Mouse (Mus musculus) myocyte (in vitro differentiated cells): Measurements from ENCODE around the gene Tlk2.

ENCODE experiments used
- CEBPB ChIP-seq: IDR thresholded peaks from 2 replicates; pipeline ENCODE4 v1.6.1; 2011; ENCODE audit warnings: mild to moderate bottlenecking, moderate library complexity; ENCODE audit not compliant: poor library complexity, insufficient read depth, severe bottlenecking
- E2F4 ChIP-seq: IDR thresholded peaks from one replicate; pipeline ENCODE4 v1.6.1; 2011; ENCODE audit warnings: mild to moderate bottlenecking, control low read depth, moderate library complexity; ENCODE audit not compliant: insufficient read depth
- MAX ChIP-seq: IDR thresholded peaks from one replicate; pipeline ENCODE4 v1.6.1; 2011; ENCODE audit warnings: low read depth, mild to moderate bottlenecking, control low read depth
- MYOD1 ChIP-seq, 3 experiments: IDR thresholded peaks; one replicate each; pipeline ENCODE4 v1.6.1; 2011; ENCODE audit warnings: control low read depth in 2 of 3, low read depth in 2 of 3, mild to moderate bottlenecking in 2 of 3, moderate library complexity in 1 of 3; ENCODE audit not compliant: insufficient read length in 2 of 3, control insufficient read depth in 1 of 3
- MYOG ChIP-seq, 3 experiments: IDR thresholded peaks; one replicate each; pipeline ENCODE4 v1.6.1; 2011; ENCODE audit warnings: control low read depth in 2 of 3, low read depth in 2 of 3, mild to moderate bottlenecking in 2 of 3; ENCODE audit not compliant: insufficient read length in 2 of 3, control insufficient read depth in 1 of 3, insufficient read depth in 1 of 3
- POLR2A ChIP-seq: IDR thresholded peaks from one replicate; pipeline ENCODE4 v1.6.1; 2011; ENCODE audit warnings: low read depth, mild to moderate bottlenecking, control low read depth, moderate library complexity; ENCODE audit not compliant: insufficient read length
- POLR2AphosphoS2 ChIP-seq: IDR thresholded peaks from one replicate; pipeline ENCODE4 v1.6.1; 2011; ENCODE audit warnings: low read depth, control low read depth; ENCODE audit not compliant: insufficient read length
- REST ChIP-seq: IDR thresholded peaks from one replicate; pipeline ENCODE4 v1.6.1; 2011; ENCODE audit warnings: mild to moderate bottlenecking, control low read depth, moderate library complexity; ENCODE audit not compliant: insufficient read depth, insufficient read length
- TCF12 ChIP-seq: IDR thresholded peaks from one replicate; pipeline ENCODE4 v1.6.1; 2011; ENCODE audit warnings: mild to moderate bottlenecking, control low read depth; ENCODE audit not compliant: poor library complexity, insufficient read depth, severe bottlenecking
- TCF3 ChIP-seq: IDR thresholded peaks from one replicate; pipeline ENCODE4 v1.6.1; 2011; ENCODE audit warnings: low read depth, control low read depth; ENCODE audit not compliant: insufficient read length
- USF1 ChIP-seq: IDR thresholded peaks from one replicate; pipeline ENCODE4 v1.6.1; 2011; ENCODE audit warnings: low read depth, mild to moderate bottlenecking, control low read depth, moderate library complexity

DNA sequence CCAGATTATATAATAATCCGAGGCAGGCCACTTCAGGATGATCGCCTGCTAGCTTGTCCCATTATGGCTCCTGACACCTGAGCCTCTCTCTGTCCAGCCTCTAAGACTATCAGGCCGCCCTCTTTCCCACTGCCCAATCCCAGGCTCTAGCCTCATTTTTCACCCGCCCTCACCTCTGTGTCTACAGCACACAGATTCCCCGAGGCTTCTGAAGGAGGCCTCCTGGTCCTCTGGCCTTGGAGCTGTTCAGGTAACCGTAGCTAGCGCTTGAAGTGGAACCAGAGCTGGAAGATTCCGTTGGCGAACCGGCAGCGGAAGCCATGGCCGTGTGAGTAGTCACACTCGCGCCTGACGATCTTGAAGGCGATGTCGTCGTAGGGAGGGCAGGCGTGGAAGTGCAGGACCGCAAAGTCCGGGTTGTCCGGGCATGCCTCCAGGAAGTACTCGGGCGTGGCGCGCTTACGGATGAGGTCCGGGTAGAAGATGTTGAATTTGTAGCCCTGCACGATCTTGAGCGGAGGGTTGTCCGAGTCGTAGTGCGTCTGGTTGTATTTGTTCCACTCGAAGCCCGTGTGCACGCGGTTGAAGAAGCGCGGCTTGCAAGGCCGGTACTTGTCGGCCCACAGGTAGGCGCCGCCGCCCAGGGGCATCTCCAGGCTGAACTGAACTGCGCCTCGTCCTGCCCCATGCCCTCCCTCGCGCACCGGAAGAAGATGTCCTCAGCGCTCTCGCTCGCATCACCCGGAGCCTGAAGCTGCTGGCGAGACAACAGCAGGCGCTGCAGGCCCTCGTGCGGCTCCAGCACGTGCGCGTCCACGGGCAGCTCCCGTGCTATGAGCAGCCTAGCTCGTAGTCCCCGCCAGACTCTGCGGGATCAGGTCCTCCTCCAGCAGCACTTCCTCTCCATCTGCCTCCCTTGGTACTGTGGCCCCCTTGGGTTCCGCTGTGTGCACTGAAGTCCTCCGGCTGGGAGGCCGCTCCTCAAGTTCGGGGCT is 13.8 kb upstream of the Tlk2 start:
- TF ChIP-seq E2F4: no peak
- TF ChIP-seq REST: no peak
- no peak for TF ChIP-seq USF1
- TF ChIP-seq CEBPB: no peak
- TF ChIP-seq POLR2A: no peak
- no peak for TF ChIP-seq MAX
- no peak for TF ChIP-seq TCF12
- TF ChIP-seq MYOG (IDR thresholded peaks at IDR 0.05; ENCODE audit: control insufficient read depth in 1 of 3, insufficient read depth in 1 of 3, insufficient read length in 2 of 3, low read depth in 2 of 3): no peak
- no peak for TF ChIP-seq TCF3
- TF ChIP-seq MYOD1 (IDR thresholded peaks at IDR 0.05; ENCODE audit: control insufficient read depth in 1 of 3, insufficient read length in 2 of 3, low read depth in 2 of 3): no peak
- no peak for TF ChIP-seq POLR2AphosphoS2
